Mouse (Mus musculus) embryo, embryonic 10.5 days (tissue): ENCODE measurements around the gene Map4k4.

Experiments used
- DNase-seq: peaks from one replicate; pipeline ENCODE4 v3.0.0-alpha.2; 2015; ENCODE audit warnings: low spot score

Gene Map4k4

GRCm38 (mm10) chr1:40045686-40046085 is 145.0 kb downstream of the Map4k4 start:
- no peak for DNase-seq

GRCm38 (mm10) chr1:40046600-40046999 is 145.9 kb downstream of the Map4k4 start:
- DNase-seq, result no peak

GRCm38 (mm10) chr1:40051157-40051556 is 150.4 kb downstream of the Map4k4 start:
- DNase-seq, result no peak

- DNase-seq, result peak; percentile 21
These were observed 151.4 kb downstream of the Map4k4 start for GRCm38 (mm10) chr1:40052156-40052555.

GRCm38 (mm10) chr1:40053071-40053470 is 152.4 kb downstream of the Map4k4 start:
- DNase-seq, result no peak

GRCm38 (mm10) chr1:40055051-40055450 is 154.3 kb downstream of the Map4k4 start:
- DNase-seq, result no peak

- DNase-seq, result no peak
These were observed 155.2 kb downstream of the Map4k4 start for GRCm38 (mm10) chr1:40055963-40056362.

GRCm38 (mm10) chr1:40057351-40057750 is 156.6 kb downstream of the Map4k4 start:
- no peak for DNase-seq

GRCm38 (mm10) chr1:40058013-40058412 is 157.3 kb downstream of the Map4k4 start:
- DNase-seq, result no peak

- DNase-seq, result no peak
These were observed 158.5 kb downstream of the Map4k4 start for GRCm38 (mm10) chr1:40059122-40059774.

- no peak for DNase-seq
These were observed 160.6 kb downstream of the Map4k4 start for GRCm38 (mm10) chr1:40061359-40061758.

GRCm38 (mm10) chr1:40063409-40063808 is 162.7 kb downstream of the Map4k4 start:
- DNase-seq, result no peak

- DNase-seq, result no peak
These were observed 163.8 kb downstream of the Map4k4 start for GRCm38 (mm10) chr1:40064508-40064907.

GRCm38 (mm10) chr1:40072558-40072957 is 171.8 kb downstream of the Map4k4 start:
- no peak for DNase-seq

GRCm38 (mm10) chr1:40073779-40074178 is 173.1 kb downstream of the Map4k4 start, which contains the start of gene Il1r2:
Gene Il1r2, plus strand, starts transcription at chr1:40074079.
- DNase-seq, result no peak
